Mouse (Mus musculus): ENCODE results near the gene Epb41l3. TPM values are rescaled to one million over a fixed set of nuclear protein-coding genes. Genes with fewer than 3 reads are reported as not detected.

Epb41l3 gene
- polyA plus RNA-seq, 1 experiment from 2014 or later, result 115 TPM

DNA sequence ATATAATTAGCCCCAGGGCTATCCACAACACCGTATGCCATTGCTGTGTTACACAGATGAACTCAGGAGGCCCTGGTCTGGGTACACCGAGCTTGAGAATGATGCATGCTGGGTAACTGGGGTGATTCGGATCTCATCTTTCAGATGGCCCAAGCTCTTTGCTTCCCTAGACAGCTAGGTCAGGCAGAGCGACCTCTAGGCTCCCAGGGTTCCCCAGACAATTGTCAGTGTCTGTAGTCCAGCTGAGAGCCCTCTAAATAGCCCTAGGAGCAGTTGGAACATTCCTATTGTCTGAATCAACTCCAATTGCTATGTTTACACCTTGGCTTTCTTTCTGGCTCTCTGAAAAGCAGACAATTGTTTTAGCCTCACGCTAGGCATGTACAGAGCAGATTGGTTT, 201.9 kb downstream of the Epb41l3 start:
- Histone ChIP-seq H3K9me3 (ENCODE audit: control insufficient read depth, low read length) (no peaks in the 10 kb centered on the region), H3K4me2 (ENCODE audit: low read length) (no peak overlapping the region), H3K27ac (ENCODE audit: low read depth, low read length) (no peak overlapping the region), H3K4me3 (ENCODE audit: low read length) (no peak overlapping the region), H3K27me3 (replicated peaks; ENCODE audit: control insufficient read depth, insufficient read depth, low read length) (no peaks in the 10 kb centered on the region), H3K9ac (ENCODE audit: low read depth, low read length) (no peak overlapping the region), H3K4me1 (ENCODE audit: control insufficient read depth, insufficient read depth, low read depth, low read length) (no peaks in the 10 kb centered on the region), H3K36me3 (ENCODE audit: control insufficient read depth, insufficient read depth, low read length) (peaks cover 11% of the 10 kb centered on the region; the same call in 1 of the 2 replicates)
- ATAC-seq, result no peak
- 12% methylated on average over 5 of the region's 5 CpGs for WGBS

GRCm38 (mm10) chr17:69284511-69284910, 209.0 kb downstream of the Epb41l3 start:
- Histone ChIP-seq H3K36me3 (ENCODE audit: control insufficient read depth, insufficient read depth, low read length) (peaks cover 60% of the 10 kb centered on the region), H3K27me3 (replicated peaks; ENCODE audit: control insufficient read depth, insufficient read depth, low read length) (no peaks in the 10 kb centered on the region), H3K4me2 (ENCODE audit: low read length) (no peak overlapping the region), H3K4me3 (ENCODE audit: low read length) (no peak overlapping the region), H3K9me3 (ENCODE audit: control insufficient read depth, low read length) (peaks cover 10% of the 10 kb centered on the region; the same call in 1 of the 2 replicates), H3K27ac (ENCODE audit: low read depth, low read length) (no peak overlapping the region), H3K4me1 (ENCODE audit: control insufficient read depth, insufficient read depth, low read depth, low read length) (no peaks in the 10 kb centered on the region), H3K9ac (ENCODE audit: low read depth, low read length) (no peak overlapping the region)
- ATAC-seq, result no peak
- WGBS, result 94% methylated on average over 13 of the region's 13 CpGs

- H3K4me1 ChIP-seq (ENCODE audit: control insufficient read depth, insufficient read depth, low read depth, low read length), result no peaks in the 10 kb centered on the region
- peaks cover 55% of the 10 kb centered on the region for H3K36me3 ChIP-seq (ENCODE audit: control insufficient read depth, insufficient read depth, low read length)
- H3K9ac ChIP-seq (ENCODE audit: low read depth, low read length), result no peak overlapping the region
- H3K27ac ChIP-seq (ENCODE audit: low read depth, low read length), result no peak overlapping the region
- H3K9me3 ChIP-seq (ENCODE audit: control insufficient read depth, low read length), result peaks cover 8% of the 10 kb centered on the region; the same call in 1 of the 2 replicates
- no peak overlapping the region for H3K4me2 ChIP-seq (ENCODE audit: low read length)
- H3K4me3 ChIP-seq (ENCODE audit: low read length), result no peak overlapping the region
- no peak for ATAC-seq
- 92% methylated on average over 12 of the region's 12 CpGs for WGBS
- no peaks in the 10 kb centered on the region for H3K27me3 ChIP-seq (replicated peaks; ENCODE audit: control insufficient read depth, insufficient read depth, low read length)
Observed at GRCm38 (mm10) chr17:69288130-69288529, 212.6 kb downstream of the Epb41l3 start.

- H3K9ac ChIP-seq (ENCODE audit: low read depth, low read length), result no peak overlapping the region
- peaks cover 42% of the 10 kb centered on the region for H3K36me3 ChIP-seq (ENCODE audit: control insufficient read depth, insufficient read depth, low read length)
- no peaks in the 10 kb centered on the region for H3K27me3 ChIP-seq (replicated peaks; ENCODE audit: control insufficient read depth, insufficient read depth, low read length)
- ATAC-seq, result no peak
- no peak overlapping the region for H3K27ac ChIP-seq (ENCODE audit: low read depth, low read length)
- H3K4me2 ChIP-seq (ENCODE audit: low read length), result no peak overlapping the region
- no peak overlapping the region for H3K4me3 ChIP-seq (ENCODE audit: low read length)
- 81% methylated on average over 3 of the region's 3 CpGs for WGBS
- H3K9me3 ChIP-seq (ENCODE audit: control insufficient read depth, low read length), result peaks cover 8% of the 10 kb centered on the region; the same call in 1 of the 2 replicates
- no peaks in the 10 kb centered on the region for H3K4me1 ChIP-seq (ENCODE audit: control insufficient read depth, insufficient read depth, low read depth, low read length)
Observed at GRCm38 (mm10) chr17:69290272-69290671, 214.8 kb downstream of the Epb41l3 start.

- H3K4me1 ChIP-seq (ENCODE audit: control insufficient read depth, insufficient read depth, low read depth, low read length), result no peaks in the 10 kb centered on the region
- no peak overlapping the region for H3K9ac ChIP-seq (ENCODE audit: low read depth, low read length)
- no peak overlapping the region for H3K4me3 ChIP-seq (ENCODE audit: low read length)
- no peak overlapping the region for H3K27ac ChIP-seq (ENCODE audit: low read depth, low read length)
- H3K36me3 ChIP-seq (ENCODE audit: control insufficient read depth, insufficient read depth, low read length), result no peaks in the 10 kb centered on the region
- 81% methylated on average over 4 of the region's 4 CpGs for WGBS
- H3K27me3 ChIP-seq (replicated peaks; ENCODE audit: control insufficient read depth, insufficient read depth, low read length), result no peaks in the 10 kb centered on the region
- no peak overlapping the region for H3K4me2 ChIP-seq (ENCODE audit: low read length)
- no peak for ATAC-seq
- H3K9me3 ChIP-seq (ENCODE audit: control insufficient read depth, low read length), result no peaks in the 10 kb centered on the region
Observed at GRCm38 (mm10) chr17:69301552-69301951, 226.1 kb downstream of the Epb41l3 start.

GRCm38 (mm10) chr17:69303579-69304274, 228.2 kb downstream of the Epb41l3 start:
- ATAC-seq, result peak; percentile 50; the same call in 1 of the 2 replicates
- Histone ChIP-seq H3K27ac (ENCODE audit: low read depth, low read length) (no peak overlapping the region), H3K9ac (ENCODE audit: low read depth, low read length) (no peak overlapping the region), H3K9me3 (ENCODE audit: control insufficient read depth, low read length) (no peaks in the 10 kb centered on the region), H3K36me3 (ENCODE audit: control insufficient read depth, insufficient read depth, low read length) (no peaks in the 10 kb centered on the region), H3K4me2 (ENCODE audit: low read length) (0 out of 2 replicates have a peak overlapping the region, but pooled peaks have one; percentile 14), H3K4me1 (ENCODE audit: control insufficient read depth, insufficient read depth, low read depth, low read length) (no peaks in the 10 kb centered on the region), H3K4me3 (ENCODE audit: low read length) (no peak overlapping the region), H3K27me3 (replicated peaks; ENCODE audit: control insufficient read depth, insufficient read depth, low read length) (no peaks in the 10 kb centered on the region)
- WGBS, result 54% methylated on average over 11 of the region's 11 CpGs

GRCm38 (mm10) chr17:69307636-69308035, 232.2 kb downstream of the Epb41l3 start:
- no peak overlapping the region for H3K9ac ChIP-seq (ENCODE audit: low read depth, low read length)
- H3K4me1 ChIP-seq (ENCODE audit: control insufficient read depth, insufficient read depth, low read depth, low read length), result no peaks in the 10 kb centered on the region
- H3K27ac ChIP-seq (ENCODE audit: low read depth, low read length), result no peak overlapping the region
- no peaks in the 10 kb centered on the region for H3K27me3 ChIP-seq (replicated peaks; ENCODE audit: control insufficient read depth, insufficient read depth, low read length)
- 48% methylated on average over 9 of the region's 9 CpGs for WGBS
- H3K4me3 ChIP-seq (ENCODE audit: low read length), result no peak overlapping the region
- peak; percentile 14; the same call in 1 of the 2 replicates for ATAC-seq
- no peaks in the 10 kb centered on the region for H3K36me3 ChIP-seq (ENCODE audit: control insufficient read depth, insufficient read depth, low read length)
- no peak overlapping the region for H3K4me2 ChIP-seq (ENCODE audit: low read length)
- H3K9me3 ChIP-seq (ENCODE audit: control insufficient read depth, low read length), result no peaks in the 10 kb centered on the region

- H3K36me3 ChIP-seq (ENCODE audit: control insufficient read depth, insufficient read depth, low read length), result no peaks in the 10 kb centered on the region
- 84% methylated on average over 4 of the region's 4 CpGs for WGBS
- no peak overlapping the region for H3K27ac ChIP-seq (ENCODE audit: low read depth, low read length)
- H3K4me2 ChIP-seq (ENCODE audit: low read length), result no peak overlapping the region
- H3K9ac ChIP-seq (ENCODE audit: low read depth, low read length), result no peak overlapping the region
- H3K4me1 ChIP-seq (ENCODE audit: control insufficient read depth, insufficient read depth, low read depth, low read length), result no peaks in the 10 kb centered on the region
- no peaks in the 10 kb centered on the region for H3K27me3 ChIP-seq (replicated peaks; ENCODE audit: control insufficient read depth, insufficient read depth, low read length)
- H3K9me3 ChIP-seq (ENCODE audit: control insufficient read depth, low read length), result no peaks in the 10 kb centered on the region
- H3K4me3 ChIP-seq (ENCODE audit: low read length), result no peak overlapping the region
- no peak for ATAC-seq
Observed at GRCm38 (mm10) chr17:69309872-69310271, 234.4 kb downstream of the Epb41l3 start.

DNA sequence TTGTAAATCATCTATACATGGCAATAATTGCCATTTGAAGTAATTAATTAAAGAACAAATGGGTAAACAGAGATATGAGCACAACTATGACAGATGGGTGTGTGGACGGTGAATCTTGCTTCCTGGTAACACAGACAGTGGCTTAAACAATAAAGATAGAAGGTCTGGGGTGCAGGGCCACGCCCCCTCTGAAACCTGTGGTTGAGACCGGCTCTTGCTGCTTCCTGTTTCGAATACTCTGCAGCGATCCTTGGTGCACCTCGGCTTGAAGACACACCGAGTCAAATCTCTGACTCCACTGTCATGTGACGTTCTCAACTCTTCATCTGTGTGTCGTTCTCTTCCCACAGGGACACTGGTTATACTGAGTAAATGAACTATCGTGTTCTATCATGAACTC, 245.0 kb downstream of the Epb41l3 start:
- Histone ChIP-seq H3K36me3 (ENCODE audit: control insufficient read depth, insufficient read depth, low read length) (no peaks in the 10 kb centered on the region), H3K9ac (ENCODE audit: low read depth, low read length) (no peak overlapping the region), H3K4me1 (ENCODE audit: control insufficient read depth, insufficient read depth, low read depth, low read length) (no peaks in the 10 kb centered on the region), H3K4me3 (ENCODE audit: low read length) (no peak overlapping the region), H3K27ac (ENCODE audit: low read depth, low read length) (no peak overlapping the region), H3K9me3 (ENCODE audit: control insufficient read depth, low read length) (no peaks in the 10 kb centered on the region), H3K27me3 (replicated peaks; ENCODE audit: control insufficient read depth, insufficient read depth, low read length) (no peaks in the 10 kb centered on the region), H3K4me2 (ENCODE audit: low read length) (no peak overlapping the region)
- ATAC-seq, result no peak
- 88% methylated on average over 10 of the region's 10 CpGs for WGBS

Data from hindbrain, embryonic 16.5 days (tissue).